12 mouse cellular contexts compared by ENCODE assay signal in genomic region chr12:89810146-89810545, GRCm38 (mm10).
"Had no signal": no experiment of that assay in that cellular context is flagged by ENCODE, and none has a peak within 500 bp of the region (broad histone marks: within the 10 kb centered on the region; RNA-seq: fewer than 3 reads in every experiment).

No protein-coding gene starts in this region.

- ATAC-seq: liver, embryonic 12.5 days; midbrain, embryonic 16.5 days had no signal

- DNase-seq: kidney, postnatal 25 days; layer of hippocampus, adult 9-11 months; layer of hippocampus, postnatal 36 days; lung, embryonic 14.5 days; lung, postnatal 4 days; retina, postnatal 1 day; right cerebral cortex, postnatal 4 days; spleen, adult 18-20 months; thymus, adult 18-20 months; thymus, postnatal 14 days had no signal
